Mouse (Mus musculus) bone marrow, adult 2 months (tissue): ENCODE results near the gene Aldh1l1.

Experiments
- CTCF ChIP-seq: fragments of 200-500 bp; IDR thresholded peaks from 2 replicates; pipeline ENCODE4 v1.5.1; 2011; ENCODE audit warnings: low read length, control low read depth; ENCODE audit not compliant: control insufficient read depth, insufficient read depth
- POLR2A ChIP-seq: fragments of 200-500 bp; IDR thresholded peaks from 2 replicates; pipeline ENCODE4 v1.6.1; 2011; ENCODE audit warnings: low read depth, mild to moderate bottlenecking, control low read depth, low read length, borderline replicate concordance; ENCODE audit not compliant: control insufficient read depth

GRCm38 (mm10) chr6:90465028-90465640 lies 21.1 kb upstream of the Aldh1l1 start:
- TF ChIP-seq POLR2A (no peak), CTCF (no peak)
